Mouse (Mus musculus): ENCODE results near the gene Bhlha9. TPM values are rescaled to one million over a fixed set of nuclear protein-coding genes. Genes with fewer than 3 reads are reported as not detected.

Gene Bhlha9
- polyA plus RNA-seq (2014; fragmentation: Nextera tagmentation; extraction: Ambion mirVana): 0.47 and 0.48 TPM in 2 replicates

- peak within 1 kb of the TSS; percentile 53 for H3K9ac ChIP-seq (ENCODE audit: low read length)
- no peak for DNase-seq (ENCODE audit: low spot score)
- H3K4me2 ChIP-seq (ENCODE audit: low read length): peak within 1 kb of the TSS; percentile 56
- H3K4me3 ChIP-seq (ENCODE audit: low read depth, low read length): peak within 1 kb of the TSS; percentile 29
- H3K36me3 ChIP-seq (ENCODE audit: control insufficient read depth, insufficient read depth, low read length): no peaks in the 10 kb centered on the region
- no peak within 1 kb of the TSS for H3K27ac ChIP-seq (ENCODE audit: low read depth, low read length)
- H3K9me3 ChIP-seq (replicated peaks; ENCODE audit: control insufficient read depth, low read length): no peaks in the 10 kb centered on the region
- no peaks in the 10 kb centered on the region for H3K4me1 ChIP-seq (ENCODE audit: control insufficient read depth, insufficient read depth, low read length)
- H3K27me3 ChIP-seq (replicated peaks; ENCODE audit: control insufficient read depth, insufficient read depth, low read length): peaks cover 56% of the 10 kb centered on the region
- ATAC-seq: no peak
- WGBS: 57% methylated on average over 15 of the region's 15 CpGs
Measured at GRCm38 (mm10) chr11:76671871-76672475, at the start of gene Bhlha9. Gene Bhlha9 (plus strand): TSS chr11:76672470.

- Histone ChIP-seq H3K27ac (ENCODE audit: low read depth, low read length) (no peak overlapping the region), H3K4me1 (ENCODE audit: control insufficient read depth, insufficient read depth, low read length) (peaks cover 13% of the 10 kb centered on the region), H3K27me3 (replicated peaks; ENCODE audit: control insufficient read depth, insufficient read depth, low read length) (peaks cover 26% of the 10 kb centered on the region), H3K4me2 (ENCODE audit: low read length) (peak overlapping the region; percentile 99), H3K9me3 (replicated peaks; ENCODE audit: control insufficient read depth, low read length) (no peaks in the 10 kb centered on the region), H3K36me3 (ENCODE audit: control insufficient read depth, insufficient read depth, low read length) (no peaks in the 10 kb centered on the region), H3K9ac (ENCODE audit: low read length) (peak overlapping the region; percentile 60), H3K4me3 (ENCODE audit: low read depth, low read length) (peak overlapping the region; percentile 51)
- DNase-seq (ENCODE audit: low spot score) (peak; percentile 5), ATAC-seq (peak; percentile 44; the same call in 1 of the 2 replicates)
- WGBS: under 1% methylated on average over 63 of the region's 66 CpGs
Measured at GRCm38 (mm10) chr11:76622566-76623205, 49.6 kb upstream of the Bhlha9 start.

DNA sequence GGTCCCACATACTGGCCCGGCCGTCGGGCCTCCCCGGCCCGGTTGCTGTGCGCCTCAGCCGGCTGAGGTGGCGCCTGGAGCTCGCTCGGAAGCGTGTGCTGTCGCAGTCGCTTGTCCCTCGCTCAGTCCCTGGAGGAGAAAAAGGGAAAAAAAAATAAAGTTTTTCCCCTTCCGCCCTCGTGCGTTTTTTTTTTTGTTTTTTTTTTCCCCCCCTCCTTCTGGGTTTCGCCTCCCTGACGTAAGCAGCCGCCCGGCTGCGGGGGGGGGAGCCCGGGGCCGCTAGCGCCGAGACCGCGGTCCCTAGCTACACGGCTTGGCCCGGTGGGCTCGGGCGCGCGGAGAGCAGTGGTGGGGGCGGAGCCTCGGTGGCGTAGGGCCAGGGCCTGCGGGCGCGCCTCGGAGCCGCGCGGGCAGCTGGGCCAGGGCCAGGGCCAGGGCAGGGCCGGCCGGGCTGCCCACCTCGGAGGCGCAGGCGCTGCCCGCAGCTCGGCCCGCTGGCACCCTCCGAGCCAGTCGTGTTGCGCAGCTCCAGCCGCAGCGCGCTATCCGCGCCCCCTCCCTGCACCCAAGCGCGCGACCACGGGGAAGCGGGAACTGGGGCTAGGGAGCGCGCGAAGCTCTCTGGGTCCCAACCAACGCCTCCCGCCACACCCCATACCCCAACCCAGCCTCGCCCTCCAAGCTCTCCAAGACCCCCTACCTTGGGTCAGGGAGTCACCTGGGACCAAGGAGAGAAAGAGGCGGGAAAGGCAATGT lies 48.9 kb upstream of the Bhlha9 start:
- Histone ChIP-seq H3K27ac (ENCODE audit: low read depth, low read length) (no peak overlapping the region), H3K27me3 (replicated peaks; ENCODE audit: control insufficient read depth, insufficient read depth, low read length) (peaks cover 26% of the 10 kb centered on the region), H3K4me1 (ENCODE audit: control insufficient read depth, insufficient read depth, low read length) (peaks cover 13% of the 10 kb centered on the region), H3K36me3 (ENCODE audit: control insufficient read depth, insufficient read depth, low read length) (no peaks in the 10 kb centered on the region), H3K9ac (ENCODE audit: low read length) (peak overlapping the region; percentile 60), H3K4me2 (ENCODE audit: low read length) (peak overlapping the region; percentile 99), H3K9me3 (replicated peaks; ENCODE audit: control insufficient read depth, low read length) (no peaks in the 10 kb centered on the region), H3K4me3 (ENCODE audit: low read depth, low read length) (peak overlapping the region; percentile 51)
- under 1% methylated on average over 67 of the region's 72 CpGs for WGBS
- ATAC-seq (peak; percentile 80), DNase-seq (ENCODE audit: low spot score) (peak; percentile 63)

GRCm38 (mm10) chr11:76624071-76624470 lies 48.2 kb upstream of the Bhlha9 start:
- Histone ChIP-seq H3K4me2 (ENCODE audit: low read length) (peak overlapping the region; percentile 99; the same call in 1 of the 2 replicates), H3K36me3 (ENCODE audit: control insufficient read depth, insufficient read depth, low read length) (no peaks in the 10 kb centered on the region), H3K9ac (ENCODE audit: low read length) (no peak overlapping the region), H3K4me1 (ENCODE audit: control insufficient read depth, insufficient read depth, low read length) (peaks cover 13% of the 10 kb centered on the region), H3K27ac (ENCODE audit: low read depth, low read length) (no peak overlapping the region), H3K27me3 (replicated peaks; ENCODE audit: control insufficient read depth, insufficient read depth, low read length) (peaks cover 26% of the 10 kb centered on the region), H3K4me3 (ENCODE audit: low read depth, low read length) (no peak overlapping the region), H3K9me3 (replicated peaks; ENCODE audit: control insufficient read depth, low read length) (no peaks in the 10 kb centered on the region)
- no peak for DNase-seq (ENCODE audit: low spot score)
- 65% methylated on average over 10 of the region's 10 CpGs for WGBS
- ATAC-seq: no peak

- Histone ChIP-seq H3K36me3 (ENCODE audit: control insufficient read depth, insufficient read depth, low read length) (no peaks in the 10 kb centered on the region), H3K27me3 (replicated peaks; ENCODE audit: control insufficient read depth, insufficient read depth, low read length) (peaks cover 26% of the 10 kb centered on the region)
- ATAC-seq: no peak
Measured at GRCm38 (mm10) chr11:76624881-76625280, 47.4 kb upstream of the Bhlha9 start.

DNA sequence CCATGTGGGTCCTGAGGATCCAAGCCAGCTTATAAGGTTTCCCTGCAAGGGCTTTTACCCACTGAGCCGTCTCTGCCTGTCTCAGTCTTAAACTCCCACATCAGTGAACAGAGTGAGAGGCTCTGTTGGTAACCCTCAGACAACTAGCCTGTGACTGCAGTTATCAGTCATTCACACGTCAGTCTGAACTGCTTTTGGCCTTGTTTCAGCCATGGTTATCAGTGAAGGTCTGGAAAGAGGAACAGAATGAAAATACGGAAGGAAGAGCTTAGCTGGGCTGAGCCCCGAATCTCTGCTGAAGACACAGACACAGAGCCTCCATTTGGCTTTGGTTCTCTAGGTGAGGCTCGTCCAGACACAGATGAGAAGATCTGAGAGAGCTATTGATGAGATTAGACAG lies 43.7 kb upstream of the Bhlha9 start:
- no peaks in the 10 kb centered on the region for H3K36me3 ChIP-seq (ENCODE audit: control insufficient read depth, insufficient read depth, low read length)
- no peak overlapping the region for H3K27ac ChIP-seq (ENCODE audit: low read depth, low read length)
- H3K9ac ChIP-seq (ENCODE audit: low read length): no peak overlapping the region
- H3K4me2 ChIP-seq (ENCODE audit: low read length): no peak overlapping the region
- H3K4me3 ChIP-seq (ENCODE audit: low read depth, low read length): no peak overlapping the region
- DNase-seq (ENCODE audit: low spot score) (no peak), ATAC-seq (no peak)
- no peaks in the 10 kb centered on the region for H3K27me3 ChIP-seq (replicated peaks; ENCODE audit: control insufficient read depth, insufficient read depth, low read length)
- H3K4me1 ChIP-seq (ENCODE audit: control insufficient read depth, insufficient read depth, low read length): no peaks in the 10 kb centered on the region
- H3K9me3 ChIP-seq (replicated peaks; ENCODE audit: control insufficient read depth, low read length): no peaks in the 10 kb centered on the region
- WGBS: 77% methylated on average over 5 of the region's 5 CpGs

More at GRCm38 (mm10) chr11:76624881-76625280, 47.4 kb upstream of the Bhlha9 start:
- Histone ChIP-seq H3K9me3 (replicated peaks; ENCODE audit: control insufficient read depth, low read length) (no peaks in the 10 kb centered on the region), H3K27ac (ENCODE audit: low read depth, low read length) (no peak overlapping the region), H3K9ac (ENCODE audit: low read length) (no peak overlapping the region), H3K4me2 (ENCODE audit: low read length) (no peak overlapping the region), H3K4me1 (ENCODE audit: control insufficient read depth, insufficient read depth, low read length) (peaks cover 13% of the 10 kb centered on the region), H3K4me3 (ENCODE audit: low read depth, low read length) (no peak overlapping the region)
- WGBS: 84% methylated on average over 3 of the region's 3 CpGs
- no peak for DNase-seq (ENCODE audit: low spot score)

- Histone ChIP-seq H3K4me1 (ENCODE audit: control insufficient read depth, insufficient read depth, low read length) (no peaks in the 10 kb centered on the region), H3K4me2 (ENCODE audit: low read length) (no peak overlapping the region), H3K9ac (ENCODE audit: low read length) (no peak overlapping the region), H3K27me3 (replicated peaks; ENCODE audit: control insufficient read depth, insufficient read depth, low read length) (no peaks in the 10 kb centered on the region), H3K9me3 (replicated peaks; ENCODE audit: control insufficient read depth, low read length) (no peaks in the 10 kb centered on the region), H3K36me3 (ENCODE audit: control insufficient read depth, insufficient read depth, low read length) (no peaks in the 10 kb centered on the region), H3K4me3 (ENCODE audit: low read depth, low read length) (no peak overlapping the region), H3K27ac (ENCODE audit: low read depth, low read length) (no peak overlapping the region)
- 24% methylated on average over 2 of the region's 2 CpGs for WGBS
- DNase-seq (ENCODE audit: low spot score) (no peak), ATAC-seq (no peak)
Measured at GRCm38 (mm10) chr11:76630023-76630422, 42.2 kb upstream of the Bhlha9 start.

GRCm38 (mm10) chr11:76630487-76630886 lies 41.8 kb upstream of the Bhlha9 start:
- Histone ChIP-seq H3K4me1 (ENCODE audit: control insufficient read depth, insufficient read depth, low read length) (no peaks in the 10 kb centered on the region), H3K9ac (ENCODE audit: low read length) (no peak overlapping the region), H3K4me3 (ENCODE audit: low read depth, low read length) (no peak overlapping the region), H3K27ac (ENCODE audit: low read depth, low read length) (no peak overlapping the region), H3K27me3 (replicated peaks; ENCODE audit: control insufficient read depth, insufficient read depth, low read length) (no peaks in the 10 kb centered on the region), H3K9me3 (replicated peaks; ENCODE audit: control insufficient read depth, low read length) (no peaks in the 10 kb centered on the region), H3K36me3 (ENCODE audit: control insufficient read depth, insufficient read depth, low read length) (no peaks in the 10 kb centered on the region), H3K4me2 (ENCODE audit: low read length) (no peak overlapping the region)
- DNase-seq (ENCODE audit: low spot score) (no peak), ATAC-seq (no peak)
- 87% methylated on average over 5 of the region's 5 CpGs for WGBS
